Mouse (Mus musculus) heart, adult 2 months (tissue): ENCODE measurements at regions not wholly inside any gene's neighbourhood (a gene's known extent, or its start where the extent isn't known, plus 50 kb on each side); places are given as distances from the start of the nearest gene placed in this dataset.

Experiments
- CTCF ChIP-seq: fragments of 200-600 bp; IDR thresholded peaks from 2 replicates; pipeline ENCODE4 v1.8.1; 2022; ENCODE audit warnings: antibody characterized with exemption, mild to moderate bottlenecking, moderate library complexity
- EP300 ChIP-seq: fragments of 200-500 bp; IDR thresholded peaks from 2 replicates; pipeline ENCODE4 v1.6.1; 2011; ENCODE audit warnings: low read depth, low read length, control low read depth; ENCODE audit not compliant: insufficient read depth
- POLR2A ChIP-seq: fragments of 200-500 bp; IDR thresholded peaks from 2 replicates; pipeline ENCODE4 v1.6.1; 2011; ENCODE audit warnings: mild to moderate bottlenecking, low read depth, low read length, control low read depth; ENCODE audit not compliant: insufficient read depth

DNA sequence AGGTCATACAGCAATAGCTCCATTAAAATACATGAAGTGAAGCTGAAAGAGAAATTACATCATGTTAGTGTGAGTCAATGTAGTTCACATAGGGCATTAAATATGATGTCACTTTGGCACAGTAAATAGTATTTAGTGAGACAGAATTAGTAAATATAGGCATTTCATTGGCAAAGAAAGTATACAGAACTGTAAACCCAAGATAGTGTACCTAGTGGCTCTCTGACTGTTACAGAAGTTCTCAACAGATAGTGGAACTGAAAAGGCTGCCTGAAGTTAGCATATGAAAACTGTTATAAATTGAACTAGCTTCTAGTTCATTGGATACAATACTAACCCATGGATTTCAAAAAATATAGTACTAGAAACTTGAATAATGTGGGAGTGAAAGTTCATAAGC is 1642.1 kb upstream of the Cdh6 start:
- no peak for TF ChIP-seq POLR2A
- TF ChIP-seq CTCF: no peak
- TF ChIP-seq EP300: no peak
